Mouse (Mus musculus) embryonic facial prominence, embryonic 13.5 days (tissue): ENCODE data around the gene Gm37240. TPM values are rescaled to one million over a fixed set of nuclear protein-coding genes. Genes with fewer than 3 reads are reported as not detected.

Experiments used
- ATAC-seq: fragments of 200-750 bp; cut with Nextera tagmentation; 2 replicates; pipeline ENCODE4 v1.8.0; 2017; ENCODE audit warnings: low read depth; ENCODE audit not compliant: insufficient number of reproducible peaks, insufficient read depth, low FRiP score, low TSS enrichment
- H3K27ac ChIP-seq: fragments of 300-500 bp; sonication (generic); 2 replicates; pipeline ENCODE4 v1.5.1; 2015; ENCODE audit warnings: moderate library complexity, mild to moderate bottlenecking, inconsistent platforms
- H3K27me3 ChIP-seq: fragments of 300-500 bp; sonication (generic); 2 replicates; pipeline ENCODE4 v1.6.1; 2015; ENCODE audit warnings: mild to moderate bottlenecking, inconsistent platforms
- H3K36me3 ChIP-seq: fragments of 300-500 bp; sonication (generic); 2 replicates; pipeline ENCODE4 v1.6.1; 2015; ENCODE audit warnings: mild to moderate bottlenecking, inconsistent platforms
- H3K4me1 ChIP-seq: fragments of 300-500 bp; sonication (generic); 2 replicates; pipeline ENCODE4 v1.6.1; 2015; ENCODE audit warnings: inconsistent platforms
- H3K4me2 ChIP-seq: fragments of 300-500 bp; sonication (generic); 2 replicates; pipeline ENCODE4 v1.6.1; 2015; ENCODE audit warnings: moderate library complexity, mild to moderate bottlenecking, inconsistent platforms
- H3K4me3 ChIP-seq: fragments of 300-500 bp; sonication (generic); 2 replicates; pipeline ENCODE4 v1.5.1; 2015; ENCODE audit warnings: mild to moderate bottlenecking, inconsistent platforms
- H3K9ac ChIP-seq: fragments of 300-500 bp; sonication (generic); 2 replicates; pipeline ENCODE4 v1.6.1; 2015; ENCODE audit warnings: mild to moderate bottlenecking, inconsistent platforms
- H3K9me3 ChIP-seq: fragments of 300-500 bp; sonication (generic); 2 replicates; pipeline ENCODE4 v1.6.1; 2016; ENCODE audit warnings: inconsistent platforms
- WGBS: fragments of 180-500 bp; shearing (Covaris S2); methylation state at CpG from one replicate; pipeline ENCODE4 v1.1.7; 2015; ENCODE audit warnings: mixed read lengths; 5-methylcytosine and 5-hydroxymethylcytosine counted together
- polyA plus RNA-seq: library from polyadenylated mRNA; unstranded; fragments of >200 nt; fragmentation: Nextera tagmentation; extraction: Ambion mirVana; gene quantifications from 2 replicates; pipeline ENCODE4 v1.2.1, GENCODE M21; 2015

Gm37240 gene
- polyA plus RNA-seq, 1 experiment from 2014 or later = 6.3 TPM

DNA sequence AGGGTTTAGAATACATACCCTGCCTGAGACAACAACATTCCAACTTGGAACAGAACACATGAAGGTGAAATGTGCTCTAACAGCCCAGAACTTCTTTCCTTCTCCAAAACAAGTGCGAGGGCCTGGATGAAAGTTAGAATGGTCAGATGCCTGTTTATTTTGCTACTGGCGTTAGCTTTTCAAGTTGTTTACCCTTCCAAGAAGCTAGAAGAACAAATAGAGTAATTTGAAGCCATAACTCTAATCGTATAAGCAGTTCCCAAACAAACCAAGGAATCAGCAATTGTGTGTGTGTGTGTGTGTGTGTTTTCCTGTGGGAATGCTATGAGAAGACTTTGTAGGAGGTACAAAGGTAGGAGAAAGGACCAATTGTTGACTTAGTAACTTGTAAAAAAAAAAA is 1402.4 kb downstream of the Gm37240 start:
- Histone ChIP-seq H3K9ac (no peak overlapping the region), H3K36me3 (no peaks in the 10 kb centered on the region), H3K4me1 (peaks cover 12% of the 10 kb centered on the region; the same call in 1 of the 2 replicates), H3K4me3 (no peak overlapping the region), H3K9me3 (no peaks in the 10 kb centered on the region), H3K4me2 (no peak overlapping the region), H3K27ac (no peak overlapping the region), H3K27me3 (peaks cover 19% of the 10 kb centered on the region)
- WGBS = 60% methylated on average over 3 of the region's 3 CpGs
- ATAC-seq = no peak

- no peak overlapping the region for H3K4me3 ChIP-seq
- H3K4me1 ChIP-seq = peaks cover 18% of the 10 kb centered on the region; the same call in 1 of the 2 replicates
- H3K27ac ChIP-seq = no peak overlapping the region
- H3K9me3 ChIP-seq = no peaks in the 10 kb centered on the region
- no peaks in the 10 kb centered on the region for H3K36me3 ChIP-seq
- H3K9ac ChIP-seq = no peak overlapping the region
- H3K27me3 ChIP-seq = peaks cover 24% of the 10 kb centered on the region
- no peak overlapping the region for H3K4me2 ChIP-seq
- ATAC-seq = no peak
- WGBS = 38% methylated on average over 4 of the region's 4 CpGs
Measured at GRCm38 (mm10) chr3:84484333-84484732, 1403.0 kb downstream of the Gm37240 start.

GRCm38 (mm10) chr3:84482121-84482520 is 1405.2 kb downstream of the Gm37240 start:
- H3K27me3 ChIP-seq = peaks cover 46% of the 10 kb centered on the region
- no peak overlapping the region for H3K4me2 ChIP-seq
- peaks cover 27% of the 10 kb centered on the region for H3K4me1 ChIP-seq
- H3K9ac ChIP-seq = no peak overlapping the region
- WGBS = 72% methylated on average over 6 of the region's 6 CpGs
- no peak overlapping the region for H3K4me3 ChIP-seq
- ATAC-seq = no peak
- H3K9me3 ChIP-seq = no peaks in the 10 kb centered on the region
- no peak overlapping the region for H3K27ac ChIP-seq
- H3K36me3 ChIP-seq = no peaks in the 10 kb centered on the region

DNA sequence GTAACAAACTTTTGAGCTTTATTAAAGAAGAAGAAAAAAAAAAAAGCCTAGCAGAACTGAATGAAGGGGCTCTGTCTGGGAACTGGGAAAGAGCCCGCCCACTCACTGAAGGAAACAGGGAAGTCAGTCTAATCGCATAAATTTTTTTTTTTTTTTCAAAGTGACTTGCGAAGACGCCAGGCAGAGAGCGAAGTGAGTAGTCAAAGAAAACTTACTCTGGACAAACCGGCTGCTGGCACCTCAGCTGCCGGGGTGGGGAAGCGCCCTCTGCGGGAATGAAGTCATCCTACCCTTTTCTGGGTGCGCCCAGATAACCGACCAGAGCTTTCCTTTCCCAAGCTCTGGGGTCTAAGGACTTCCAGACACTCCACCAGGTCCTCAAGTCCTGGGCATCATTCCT is 1406.2 kb downstream of the Gm37240 start:
- peak overlapping the region; percentile 67 for H3K4me3 ChIP-seq
- H3K4me1 ChIP-seq = peaks cover 27% of the 10 kb centered on the region
- peaks cover 52% of the 10 kb centered on the region for H3K27me3 ChIP-seq
- no peak overlapping the region for H3K9ac ChIP-seq
- no peak for ATAC-seq
- WGBS = 3% methylated on average over 11 of the region's 11 CpGs
- H3K4me2 ChIP-seq = peak overlapping the region; percentile 100
- H3K9me3 ChIP-seq = no peaks in the 10 kb centered on the region
- no peaks in the 10 kb centered on the region for H3K36me3 ChIP-seq
- H3K27ac ChIP-seq = peak overlapping the region; percentile 16; the same call in 1 of the 2 replicates

DNA sequence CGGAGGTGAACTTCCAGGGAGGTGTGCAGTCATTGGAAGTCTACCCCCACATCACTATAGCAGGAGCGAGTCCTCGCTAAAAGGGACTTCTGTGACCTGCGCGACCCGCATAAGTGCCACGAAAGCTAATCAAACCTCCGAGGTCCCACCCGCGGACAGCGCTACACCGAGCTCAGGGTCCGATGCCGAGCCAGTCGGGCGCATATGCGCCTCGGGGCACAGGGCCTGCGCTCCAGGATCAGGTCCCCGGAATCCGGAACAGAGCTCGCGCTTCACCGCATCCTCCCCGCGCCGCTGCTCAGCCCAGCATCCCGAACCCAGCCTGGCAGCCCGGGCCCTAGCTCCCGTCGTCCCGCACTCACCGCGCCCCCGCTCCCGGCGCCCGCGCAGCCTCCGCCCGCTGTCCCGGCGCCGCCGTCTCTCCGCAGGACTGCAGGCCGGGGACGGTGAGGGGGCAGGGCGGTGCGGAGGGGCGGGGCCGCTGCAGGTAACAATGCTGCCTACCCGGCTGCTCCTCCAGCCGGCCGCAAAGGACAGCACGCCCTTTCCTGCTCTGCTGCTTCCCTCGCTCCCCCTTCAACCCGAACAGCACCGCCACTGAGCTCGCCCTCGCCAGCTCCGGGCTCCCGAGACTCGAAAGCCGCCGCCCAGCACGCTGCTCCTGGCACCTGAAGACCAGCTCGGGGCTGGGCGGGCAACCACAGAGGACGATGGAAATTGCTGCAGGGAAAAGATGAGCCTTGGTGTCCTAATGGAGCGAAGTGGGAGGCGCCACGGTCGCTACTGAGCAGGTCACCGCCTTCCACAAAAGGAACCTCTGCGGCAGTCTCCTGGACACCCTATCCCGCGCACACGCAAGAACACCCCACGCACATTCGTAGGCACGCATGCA is 1407.1 kb downstream of the Gm37240 start, which contains the start of gene Fhdc1:
Fhdc1 (minus strand) TSS at position 424 of the 892 bp plus-strand sequence.
- Histone ChIP-seq H3K36me3 (no peaks in the 10 kb centered on the region), H3K4me3 (peak within 1 kb of the TSS; percentile 67), H3K27ac (peak within 1 kb of the TSS; percentile 16; the same call in 1 of the 2 replicates), H3K9me3 (no peaks in the 10 kb centered on the region), H3K27me3 (peaks cover 52% of the 10 kb centered on the region), H3K4me1 (peaks cover 34% of the 10 kb centered on the region), H3K9ac (peak within 1 kb of the TSS; percentile 74), H3K4me2 (peak within 1 kb of the TSS; percentile 100)
- peak; percentile 61; the same call in 1 of the 2 replicates for ATAC-seq
- WGBS = under 1% methylated on average over 81 of the region's 82 CpGs

DNA sequence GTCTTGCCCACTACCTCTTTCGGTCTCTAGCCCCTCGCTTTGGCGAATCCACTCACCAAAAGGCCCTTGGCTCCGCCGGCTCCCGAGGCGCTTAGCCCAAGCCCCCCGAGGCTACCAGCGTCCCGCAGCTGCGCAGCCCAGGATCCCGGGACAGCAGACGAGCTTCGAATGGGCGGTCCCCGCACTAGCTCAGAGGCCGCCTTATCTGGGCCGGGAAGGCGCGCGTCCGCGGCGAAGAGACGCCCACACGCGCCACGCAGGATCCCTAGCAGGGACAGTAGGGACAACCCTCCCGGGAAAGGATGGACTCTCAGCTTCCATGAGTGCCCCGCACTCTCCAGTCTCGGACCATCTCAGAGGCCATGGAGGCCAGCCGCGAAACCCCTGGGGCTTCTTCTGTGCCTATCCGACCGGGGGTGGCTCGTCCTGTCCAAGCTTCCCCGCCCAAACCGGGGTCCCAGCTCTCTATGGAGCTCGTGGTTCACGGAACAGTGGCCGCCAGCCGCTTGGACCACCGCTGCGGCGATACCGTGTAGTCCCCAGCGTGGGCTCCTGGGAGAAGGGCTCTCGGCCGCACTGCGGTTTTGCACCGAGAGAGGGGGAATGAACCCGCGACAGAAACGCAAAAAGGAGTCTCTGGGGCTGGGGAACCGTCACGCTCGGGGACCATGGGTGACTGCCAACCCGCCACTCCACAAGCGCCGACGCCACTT is 1407.9 kb downstream of the Gm37240 start:
- under 1% methylated on average over 61 of the region's 61 CpGs for WGBS
- Histone ChIP-seq H3K9ac (peak overlapping the region; percentile 74), H3K36me3 (no peaks in the 10 kb centered on the region), H3K4me1 (peaks cover 34% of the 10 kb centered on the region), H3K27me3 (peaks cover 52% of the 10 kb centered on the region), H3K27ac (no peak overlapping the region), H3K4me3 (peak overlapping the region; percentile 67), H3K9me3 (no peaks in the 10 kb centered on the region), H3K4me2 (peak overlapping the region; percentile 100)
- peak; percentile 66 for ATAC-seq

- Histone ChIP-seq H3K9ac (peak overlapping the region; percentile 74), H3K27ac (no peak overlapping the region), H3K4me3 (peak overlapping the region; percentile 67), H3K27me3 (peaks cover 52% of the 10 kb centered on the region), H3K4me1 (peaks cover 37% of the 10 kb centered on the region), H3K4me2 (peak overlapping the region; percentile 100), H3K9me3 (no peaks in the 10 kb centered on the region), H3K36me3 (no peaks in the 10 kb centered on the region)
- WGBS = 2% methylated on average over 12 of the region's 12 CpGs
- no peak for ATAC-seq
Measured at GRCm38 (mm10) chr3:84478896-84479292, 1408.4 kb downstream of the Gm37240 start.

DNA sequence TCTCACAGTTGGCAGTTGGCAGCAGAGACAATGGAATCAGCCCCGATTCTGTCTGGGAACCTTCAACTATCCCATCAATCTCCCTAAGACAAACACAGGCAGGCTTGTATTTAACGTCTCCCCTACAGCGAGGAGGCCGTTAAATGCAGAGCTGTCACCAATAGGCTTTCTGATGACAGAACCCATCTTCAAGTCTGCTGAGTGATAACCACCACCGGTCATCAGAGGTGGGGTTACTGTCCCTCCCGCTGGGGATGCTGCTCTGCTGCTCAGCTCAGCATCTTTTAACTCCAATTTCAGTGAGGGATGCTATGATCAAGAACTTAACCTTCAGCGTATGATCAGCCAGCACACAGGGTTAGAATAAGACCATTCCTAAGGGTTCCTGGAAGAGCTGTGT is 1409.1 kb downstream of the Gm37240 start:
- WGBS = 11% methylated on average over 7 of the region's 7 CpGs

DNA sequence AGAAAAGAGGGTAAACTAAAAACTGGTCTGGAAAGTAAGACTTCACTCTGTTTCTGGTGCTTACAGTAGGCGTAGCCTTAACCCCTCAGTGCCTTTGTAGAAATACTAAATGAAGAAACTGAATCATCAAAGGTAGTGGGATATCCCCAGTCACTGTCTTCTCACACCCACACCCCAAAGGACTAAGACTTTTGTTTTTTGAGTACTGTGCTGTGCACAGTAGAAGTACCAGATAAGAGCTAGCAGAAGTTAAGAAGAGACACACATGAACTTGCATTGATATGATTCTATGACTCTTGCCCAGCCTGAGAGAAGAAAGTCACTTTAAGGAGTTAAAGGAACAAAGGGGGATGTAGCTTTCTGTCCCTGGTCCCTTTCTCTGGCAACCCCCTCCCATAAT is 1409.8 kb downstream of the Gm37240 start:
- H3K4me3 ChIP-seq = no peak overlapping the region
- no peak for ATAC-seq
- no peak overlapping the region for H3K4me2 ChIP-seq
- H3K27me3 ChIP-seq = peaks cover 52% of the 10 kb centered on the region
- peaks cover 50% of the 10 kb centered on the region for H3K4me1 ChIP-seq
- WGBS = 90% methylated on average over 1 of the region's 1 CpGs
- H3K36me3 ChIP-seq = no peaks in the 10 kb centered on the region
- H3K27ac ChIP-seq = no peak overlapping the region
- no peak overlapping the region for H3K9ac ChIP-seq
- no peaks in the 10 kb centered on the region for H3K9me3 ChIP-seq

More for the DNA sequence above, 1409.1 kb downstream of the Gm37240 start:
- peaks cover 52% of the 10 kb centered on the region for H3K27me3 ChIP-seq
- H3K4me3 ChIP-seq = peak overlapping the region; percentile 67
- no peaks in the 10 kb centered on the region for H3K9me3 ChIP-seq
- H3K9ac ChIP-seq = no peak overlapping the region
- H3K27ac ChIP-seq = no peak overlapping the region
- H3K36me3 ChIP-seq = no peaks in the 10 kb centered on the region
- H3K4me1 ChIP-seq = peaks cover 44% of the 10 kb centered on the region
- no peak for ATAC-seq
- H3K4me2 ChIP-seq = peak overlapping the region; percentile 100; the same call in 1 of the 2 replicates

DNA sequence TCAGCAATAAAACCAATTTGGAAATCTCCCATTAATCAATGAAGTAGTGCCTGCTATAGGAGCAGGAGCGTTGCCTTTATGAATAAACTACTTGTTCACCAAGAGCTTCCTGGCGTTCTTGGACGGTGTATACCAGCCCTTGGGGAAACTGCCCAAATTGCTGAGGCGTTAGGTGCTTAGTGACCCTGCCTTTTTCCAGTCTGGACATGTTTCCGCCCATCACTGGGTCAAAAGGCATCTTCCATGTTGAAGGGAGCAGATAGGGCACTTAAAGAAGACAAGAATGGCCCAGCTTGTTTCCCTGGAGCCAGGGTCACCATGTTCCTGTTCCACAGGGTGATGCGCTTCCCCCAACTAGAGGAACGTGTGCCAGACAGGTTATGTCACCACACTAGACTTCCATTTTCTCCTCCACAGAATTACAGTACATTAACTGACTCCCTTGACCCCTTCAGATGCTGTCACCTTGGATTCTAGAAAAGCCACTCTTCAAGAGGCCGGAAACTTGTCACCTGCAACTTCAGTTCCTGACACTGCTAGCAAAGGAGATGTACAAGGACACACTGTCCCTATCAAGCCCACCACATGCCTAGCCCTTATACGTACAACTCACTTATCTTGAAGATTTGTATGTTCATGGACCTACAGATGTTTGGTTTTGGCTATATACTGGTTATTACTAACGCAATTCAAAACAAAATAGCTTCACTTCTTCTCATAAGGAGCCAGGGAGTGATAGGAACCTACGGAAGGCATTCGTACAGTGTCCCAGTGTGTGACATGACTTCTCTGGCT is 1412.1 kb downstream of the Gm37240 start:
- H3K27me3 ChIP-seq = peaks cover 36% of the 10 kb centered on the region
- whole genome bisulfite sequencing = 80% methylated on average over 12 of the region's 12 CpGs
- H3K4me3 ChIP-seq = no peak overlapping the region
- no peak overlapping the region for H3K9ac ChIP-seq
- H3K9me3 ChIP-seq = no peaks in the 10 kb centered on the region
- ATAC-seq = no peak
- no peak overlapping the region for H3K27ac ChIP-seq
- H3K36me3 ChIP-seq = no peaks in the 10 kb centered on the region
- H3K4me1 ChIP-seq = peaks cover 45% of the 10 kb centered on the region
- no peak overlapping the region for H3K4me2 ChIP-seq

DNA sequence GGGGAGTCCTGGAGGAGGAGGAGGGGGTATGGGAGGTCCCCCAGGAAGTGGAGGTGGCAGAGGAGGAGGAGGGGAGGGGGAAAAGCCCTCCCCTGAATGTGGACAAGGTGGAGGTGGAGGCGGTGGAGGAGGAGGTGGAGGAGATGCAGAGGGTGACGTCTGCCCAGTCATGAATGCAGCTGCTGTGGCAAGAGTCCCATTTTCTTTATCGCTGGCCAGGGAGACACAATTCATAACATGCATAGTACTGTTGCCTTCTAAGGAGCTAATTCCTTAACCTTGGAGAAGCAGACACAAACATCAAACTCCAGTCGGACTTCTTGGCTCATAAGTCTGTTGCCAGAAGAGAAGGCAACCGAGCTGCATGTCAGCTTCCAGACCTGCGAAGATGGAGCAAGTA is 1412.9 kb downstream of the Gm37240 start:
- Histone ChIP-seq H3K4me1 (peaks cover 37% of the 10 kb centered on the region), H3K9me3 (no peaks in the 10 kb centered on the region), H3K4me3 (no peak overlapping the region), H3K27me3 (peaks cover 28% of the 10 kb centered on the region), H3K36me3 (no peaks in the 10 kb centered on the region), H3K9ac (no peak overlapping the region), H3K4me2 (no peak overlapping the region), H3K27ac (no peak overlapping the region)
- no peak for ATAC-seq
- WGBS = 84% methylated on average over 6 of the region's 6 CpGs
